Mouse (Mus musculus): ENCODE measurements around the gene Slc10a7. TPM values are rescaled to one million over a fixed set of nuclear protein-coding genes. Genes with fewer than 3 reads are reported as not detected.
"Not testable (repeated sequence)": the region's sequence is repeated elsewhere in the genome, so short reads cannot be mapped to it uniquely, and the experiment has no call there.

The Slc10a7 gene
- polyA plus RNA-seq, 1 experiment from 2014 or later: 18.7 TPM

DNA sequence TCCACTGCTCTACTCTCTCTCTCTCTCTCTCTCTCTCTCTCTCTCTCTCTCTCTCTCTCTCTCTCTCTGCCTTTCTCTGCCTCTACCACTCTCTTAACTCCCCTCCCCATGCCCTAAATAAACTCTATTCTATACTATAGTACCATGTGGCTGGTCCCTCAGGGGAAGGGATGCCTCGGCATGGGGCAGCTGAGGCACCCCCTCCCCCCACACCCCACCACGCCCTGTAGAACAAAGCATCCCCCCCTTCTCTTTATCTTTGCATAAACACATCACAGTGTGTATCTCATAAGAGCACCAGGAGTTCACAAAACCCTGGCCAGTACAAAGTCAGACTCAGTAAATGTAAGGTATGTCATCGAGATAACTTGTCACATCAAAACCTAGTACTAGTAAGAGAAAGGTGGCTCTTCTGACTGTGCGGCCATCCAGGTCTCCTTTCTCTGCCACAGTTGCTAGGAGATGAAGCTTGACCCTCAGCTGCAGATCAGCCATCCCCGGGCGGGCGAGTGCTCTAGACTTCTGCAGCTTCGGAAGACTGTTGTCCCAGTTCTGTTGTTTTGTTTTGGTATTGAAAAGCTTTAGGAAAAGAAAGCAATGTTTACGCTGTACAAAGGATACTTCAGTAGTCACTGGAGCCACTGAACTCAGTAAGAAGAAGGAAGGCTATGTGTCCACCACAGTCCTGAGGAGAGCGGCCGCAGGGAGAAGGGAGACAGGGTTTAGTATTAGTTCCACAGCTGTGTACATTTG is 194.1 kb downstream of the Slc10a7 start:
- Histone ChIP-seq H3K4me2 (no peak overlapping the region), H3K9ac (no peak overlapping the region), H3K9me3 (no peaks in the 10 kb centered on the region), H3K4me3 (replicated peaks) (no peak overlapping the region), H3K4me1 (no peaks in the 10 kb centered on the region), H3K27me3 (replicated peaks) (no peaks in the 10 kb centered on the region), H3K27ac (no peak overlapping the region), H3K36me3 (0 out of 2 replicates have a peak, but pooled peaks cover 3% of the 10 kb centered on the region)
- no peak for ATAC-seq (ENCODE audit: insufficient read depth, low FRiP score, low read depth)
- 52% methylated on average over 11 of the region's 11 CpGs for WGBS

DNA sequence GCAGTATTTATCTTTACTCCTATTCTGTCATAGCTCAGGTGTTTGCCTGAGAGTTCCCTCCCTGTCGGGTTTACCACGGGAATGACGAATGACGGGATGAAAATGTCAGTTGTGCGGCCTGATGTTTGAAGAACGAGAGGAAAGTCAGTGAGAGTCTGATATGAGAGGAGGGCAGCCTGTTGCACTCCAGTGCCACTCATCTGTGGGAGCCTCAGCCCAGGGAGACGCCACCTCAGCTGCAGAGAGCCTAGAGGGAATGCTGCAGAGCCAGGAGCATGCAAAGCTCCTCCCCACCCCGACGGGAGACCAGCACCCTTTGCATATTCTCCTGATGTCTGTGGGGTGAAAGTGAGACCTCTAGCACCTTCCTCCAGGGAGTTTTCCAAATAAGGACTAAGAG is 196.8 kb downstream of the Slc10a7 start:
- no peak overlapping the region for H3K27ac ChIP-seq
- ATAC-seq (ENCODE audit: insufficient read depth, low FRiP score, low read depth): no peak
- 0 out of 2 replicates have a peak, but pooled peaks cover 3% of the 10 kb centered on the region for H3K36me3 ChIP-seq
- H3K4me1 ChIP-seq: no peaks in the 10 kb centered on the region
- no peak overlapping the region for H3K4me3 ChIP-seq (replicated peaks)
- 35% methylated on average over 9 of the region's 9 CpGs for WGBS
- no peaks in the 10 kb centered on the region for H3K27me3 ChIP-seq (replicated peaks)
- no peaks in the 10 kb centered on the region for H3K9me3 ChIP-seq
- H3K9ac ChIP-seq: no peak overlapping the region
- no peak overlapping the region for H3K4me2 ChIP-seq

DNA sequence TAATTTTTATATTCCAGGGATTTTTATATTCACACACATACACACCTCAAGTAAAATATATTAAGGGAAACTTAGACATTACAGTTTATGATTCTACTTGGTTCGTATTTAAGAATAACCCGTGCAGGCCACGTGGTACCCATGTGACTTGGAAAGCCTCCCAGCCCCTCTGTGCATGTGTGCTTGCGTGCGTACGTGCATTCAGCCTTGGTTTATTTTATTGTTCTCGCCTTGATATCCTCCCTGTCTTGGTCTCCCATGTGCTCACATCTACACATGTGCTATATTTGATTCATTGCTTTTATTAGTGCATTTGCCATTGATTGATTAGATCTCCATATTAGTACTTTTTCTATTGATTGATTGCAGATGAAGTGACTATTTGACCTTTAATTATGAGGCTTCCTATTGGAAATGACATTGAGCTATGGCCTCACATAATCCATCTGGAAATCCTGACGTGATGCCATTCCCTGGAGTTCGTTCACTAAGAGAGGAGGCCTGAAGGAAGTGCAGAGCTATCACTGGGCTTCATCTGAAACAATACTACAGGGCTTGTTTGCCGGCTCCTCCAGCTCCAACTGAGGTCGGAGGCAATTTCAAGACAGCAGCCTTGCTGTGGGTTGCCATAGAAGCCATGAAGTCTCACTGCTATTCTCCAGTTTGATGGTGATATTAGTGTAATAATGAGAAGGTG is 200.9 kb downstream of the Slc10a7 start:
- Histone ChIP-seq H3K4me1 (no peaks in the 10 kb centered on the region), H3K36me3 (no peaks in the 10 kb centered on the region), H3K9ac (no peak overlapping the region), H3K9me3 (no peaks in the 10 kb centered on the region), H3K27ac (no peak overlapping the region), H3K4me3 (replicated peaks) (no peak overlapping the region), H3K27me3 (replicated peaks) (no peaks in the 10 kb centered on the region), H3K4me2 (no peak overlapping the region)
- WGBS: 76% methylated on average over 11 of the region's 11 CpGs
- no peak for ATAC-seq (ENCODE audit: insufficient read depth, low FRiP score, low read depth)

DNA sequence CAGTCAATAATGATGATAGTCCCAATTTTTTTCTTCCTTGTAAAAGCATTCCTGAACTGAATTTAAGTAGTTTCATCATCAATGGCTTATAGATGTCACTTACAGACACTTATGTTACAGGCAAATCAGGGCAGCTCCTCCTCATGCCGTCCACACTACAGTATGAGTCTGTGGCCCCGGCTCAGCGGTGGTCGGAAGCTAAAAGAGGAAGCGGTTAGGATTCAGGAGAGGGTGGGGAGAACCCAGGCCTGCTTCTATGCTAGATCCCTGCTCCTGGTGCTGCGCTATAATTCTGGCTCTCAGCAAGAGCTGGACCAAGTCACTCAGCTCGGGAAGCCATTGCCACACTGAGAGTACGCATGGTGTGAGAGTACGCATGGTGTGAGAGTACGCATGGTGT is 201.8 kb downstream of the Slc10a7 start:
- no peak overlapping the region for H3K4me3 ChIP-seq (replicated peaks)
- no peak for ATAC-seq (ENCODE audit: insufficient read depth, low FRiP score, low read depth)
- no peaks in the 10 kb centered on the region for H3K36me3 ChIP-seq
- no peaks in the 10 kb centered on the region for H3K9me3 ChIP-seq
- 91% methylated on average over 10 of the region's 10 CpGs for WGBS
- no peaks in the 10 kb centered on the region for H3K4me1 ChIP-seq
- no peak overlapping the region for H3K27ac ChIP-seq
- no peak overlapping the region for H3K4me2 ChIP-seq
- H3K9ac ChIP-seq: no peak overlapping the region
- H3K27me3 ChIP-seq (replicated peaks): no peaks in the 10 kb centered on the region

DNA sequence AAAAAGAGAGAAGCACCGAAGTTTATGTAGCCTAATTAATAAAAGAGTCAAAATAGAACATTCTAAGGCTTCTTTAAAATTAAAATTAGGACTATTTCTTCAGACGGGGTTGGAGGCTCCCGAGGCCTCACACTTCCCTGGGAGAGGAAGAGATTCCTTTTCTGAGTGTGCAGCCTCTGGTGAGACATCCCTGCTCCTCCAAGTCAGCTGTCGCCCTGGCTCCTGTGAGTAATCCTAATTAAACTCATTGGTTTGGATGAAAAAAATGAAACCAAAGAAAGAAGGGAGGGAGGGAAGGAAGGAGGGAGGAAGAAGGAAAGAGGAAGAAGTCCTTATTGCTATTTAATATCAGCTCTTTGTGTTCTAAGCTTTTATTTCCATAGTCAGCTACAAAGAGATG is 205.7 kb downstream of the Slc10a7 start:
- no peaks in the 10 kb centered on the region for H3K36me3 ChIP-seq
- H3K9ac ChIP-seq: no peak overlapping the region
- H3K27ac ChIP-seq: no peak overlapping the region
- no peak overlapping the region for H3K4me3 ChIP-seq (replicated peaks)
- 77% methylated on average over 4 of the region's 4 CpGs for WGBS
- no peaks in the 10 kb centered on the region for H3K27me3 ChIP-seq (replicated peaks)
- no peak for ATAC-seq (ENCODE audit: insufficient read depth, low FRiP score, low read depth)
- no peaks in the 10 kb centered on the region for H3K9me3 ChIP-seq
- no peak overlapping the region for H3K4me2 ChIP-seq
- H3K4me1 ChIP-seq: 0 out of 2 replicates have a peak, but pooled peaks cover 3% of the 10 kb centered on the region

DNA sequence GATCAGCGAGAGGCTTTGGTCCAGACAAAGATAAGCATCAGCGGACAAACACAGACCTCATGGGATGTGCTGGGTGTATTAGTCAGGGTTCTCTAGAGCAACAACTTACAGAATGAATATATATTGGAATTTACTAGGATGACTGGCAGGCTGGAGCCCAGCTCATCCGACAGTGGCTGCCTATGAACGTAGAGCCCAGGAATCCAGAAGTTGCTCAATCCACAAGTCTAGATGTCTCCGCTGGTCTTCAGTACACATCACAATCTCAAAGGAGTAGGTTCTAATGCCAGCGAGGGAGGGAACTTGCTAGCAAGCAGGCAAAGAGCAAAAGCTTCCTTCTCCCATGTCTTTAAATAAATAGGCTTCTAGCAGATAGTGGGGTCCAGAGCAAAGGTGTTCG is 207.4 kb downstream of the Slc10a7 start:
- Histone ChIP-seq H3K27me3 (replicated peaks) (no peaks in the 10 kb centered on the region), H3K4me3 (replicated peaks) (no peak overlapping the region), H3K4me2 (no peak overlapping the region), H3K9ac (no peak overlapping the region), H3K27ac (no peak overlapping the region), H3K36me3 (no peaks in the 10 kb centered on the region), H3K9me3 (no peaks in the 10 kb centered on the region), H3K4me1 (peaks cover 8% of the 10 kb centered on the region; the same call in 1 of the 2 replicates)
- ATAC-seq (ENCODE audit: insufficient read depth, low FRiP score, low read depth): no peak
- 89% methylated on average over 7 of the region's 7 CpGs for WGBS

DNA sequence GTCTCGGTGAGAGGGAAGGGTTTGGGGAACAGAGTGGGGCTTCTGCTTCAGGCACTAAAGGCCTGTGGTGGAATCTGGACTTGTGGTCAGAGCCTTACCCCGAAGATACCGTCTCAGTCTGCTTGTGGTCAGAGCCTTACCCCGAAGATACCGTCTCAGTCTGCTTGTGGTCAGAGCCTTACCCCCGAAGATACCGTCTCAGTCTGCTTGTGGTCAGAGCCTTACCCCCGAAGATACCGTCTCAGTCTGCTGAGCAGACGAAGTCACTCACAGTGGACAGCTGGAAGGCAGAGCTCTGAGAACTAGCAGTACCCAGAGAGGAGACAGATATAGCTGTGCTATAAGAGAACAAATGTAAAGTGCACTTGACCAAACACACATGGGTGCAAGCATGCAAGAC is 208.0 kb downstream of the Slc10a7 start:
- H3K9me3 ChIP-seq; H3K36me3 ChIP-seq; ATAC-seq (ENCODE audit: insufficient read depth, low FRiP score, low read depth); H3K4me3 ChIP-seq (replicated peaks); H3K9ac ChIP-seq; H3K4me1 ChIP-seq; H3K4me2 ChIP-seq; H3K27me3 ChIP-seq (replicated peaks); H3K27ac ChIP-seq: not testable (repeated sequence)
- 80% methylated on average over 10 of the region's 10 CpGs for WGBS

DNA sequence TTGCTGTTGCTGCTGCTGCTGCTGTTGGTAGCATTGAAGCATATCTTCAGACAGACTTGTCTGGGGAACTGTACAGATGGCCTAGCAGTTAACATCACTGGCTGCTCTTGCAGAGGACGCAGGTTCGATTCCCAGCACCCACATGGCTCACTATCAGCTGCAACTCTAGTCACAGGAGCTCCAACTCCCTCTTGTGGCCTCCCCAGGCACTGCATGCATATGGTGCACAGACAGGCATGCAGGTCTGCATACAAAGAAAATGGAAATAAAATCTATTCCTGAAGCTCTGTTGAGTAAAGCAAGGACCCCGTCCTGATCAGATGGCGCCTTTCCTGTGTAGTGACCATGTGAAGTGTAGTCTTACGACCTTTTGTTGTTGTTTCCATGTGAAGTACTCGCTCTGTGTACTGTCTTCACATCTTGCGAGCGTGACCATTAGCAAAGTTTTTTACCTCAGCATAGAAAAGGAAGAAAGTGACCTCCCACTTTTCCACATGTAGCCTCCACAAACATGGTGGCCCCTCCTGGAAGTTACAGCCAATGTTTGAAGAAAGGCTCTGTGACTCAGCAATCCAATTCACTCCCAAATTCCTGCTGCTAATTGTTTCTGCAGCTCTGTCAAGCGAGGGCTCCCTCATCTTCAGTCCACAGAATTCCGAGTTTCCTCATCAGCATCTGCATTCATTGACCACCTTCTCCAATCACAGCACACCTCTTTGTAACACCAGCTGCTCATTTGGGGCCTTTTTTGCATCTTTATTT is 210.3 kb downstream of the Slc10a7 start:
- Histone ChIP-seq H3K4me1 (peaks cover 8% of the 10 kb centered on the region; the same call in 1 of the 2 replicates), H3K9ac (no peak overlapping the region), H3K27ac (no peak overlapping the region)

DNA sequence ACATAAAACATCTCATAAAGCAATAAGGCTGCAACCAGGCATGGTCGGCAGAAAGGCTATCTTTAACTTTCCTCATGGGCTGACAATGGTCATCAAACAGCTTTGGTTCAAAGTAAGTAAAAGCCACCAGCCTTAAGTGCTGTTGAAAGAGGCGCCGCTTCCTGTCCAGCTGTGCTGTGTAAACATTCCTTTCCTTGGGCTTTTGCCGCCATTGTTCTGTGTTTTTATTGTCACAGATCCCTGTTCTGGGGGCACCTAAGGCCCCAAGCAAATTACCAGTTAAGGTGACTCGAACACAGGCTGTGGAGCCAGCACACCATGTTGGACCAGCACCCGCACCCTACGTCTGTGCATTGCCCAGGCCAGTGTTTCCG is 210.9 kb downstream of the Slc10a7 start:
- ATAC-seq (ENCODE audit: insufficient read depth, low FRiP score, low read depth): no peak
- WGBS: 56% methylated on average over 8 of the region's 8 CpGs

More for the DNA sequence above, 210.3 kb downstream of the Slc10a7 start:
- Histone ChIP-seq H3K4me2 (no peak overlapping the region), H3K27me3 (replicated peaks) (no peaks in the 10 kb centered on the region), H3K9me3 (no peaks in the 10 kb centered on the region), H3K36me3 (no peaks in the 10 kb centered on the region), H3K4me3 (replicated peaks) (no peak overlapping the region)
- no peak for ATAC-seq (ENCODE audit: insufficient read depth, low FRiP score, low read depth)
- WGBS: 81% methylated on average over 10 of the region's 10 CpGs

DNA sequence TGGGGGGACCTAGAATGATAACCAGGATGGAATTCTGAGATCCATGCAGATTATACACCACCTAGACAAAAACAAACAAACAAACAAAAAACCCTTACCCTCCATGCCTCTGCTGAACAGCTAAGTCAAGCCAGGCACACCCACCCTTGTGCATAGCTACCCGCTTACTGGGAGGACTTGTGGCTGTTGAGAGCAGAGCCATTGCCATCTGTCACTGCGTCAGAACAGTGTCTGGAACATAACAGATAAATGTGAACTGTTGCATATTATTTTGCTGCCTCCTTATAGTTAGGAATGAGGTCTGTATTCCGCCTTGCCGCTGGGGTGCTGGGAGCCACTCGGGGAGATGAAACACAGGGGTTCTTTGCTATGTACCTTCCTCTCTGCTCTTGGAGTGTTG is 212.4 kb downstream of the Slc10a7 start:
- H3K36me3 ChIP-seq: no peaks in the 10 kb centered on the region
- H3K4me2 ChIP-seq: no peak overlapping the region
- no peak overlapping the region for H3K4me3 ChIP-seq (replicated peaks)
- H3K4me1 ChIP-seq: peaks cover 8% of the 10 kb centered on the region; the same call in 1 of the 2 replicates
- no peak overlapping the region for H3K27ac ChIP-seq
- 64% methylated on average over 5 of the region's 5 CpGs for WGBS
- no peak overlapping the region for H3K9ac ChIP-seq
- no peaks in the 10 kb centered on the region for H3K27me3 ChIP-seq (replicated peaks)
- ATAC-seq (ENCODE audit: insufficient read depth, low FRiP score, low read depth): no peak
- no peaks in the 10 kb centered on the region for H3K9me3 ChIP-seq

More for the DNA sequence above, 210.9 kb downstream of the Slc10a7 start:
- Histone ChIP-seq H3K36me3 (no peaks in the 10 kb centered on the region), H3K4me1 (peaks cover 8% of the 10 kb centered on the region; the same call in 1 of the 2 replicates), H3K9ac (no peak overlapping the region), H3K4me3 (replicated peaks) (no peak overlapping the region), H3K27me3 (replicated peaks) (no peaks in the 10 kb centered on the region), H3K9me3 (no peaks in the 10 kb centered on the region), H3K4me2 (no peak overlapping the region), H3K27ac (no peak overlapping the region)

DNA sequence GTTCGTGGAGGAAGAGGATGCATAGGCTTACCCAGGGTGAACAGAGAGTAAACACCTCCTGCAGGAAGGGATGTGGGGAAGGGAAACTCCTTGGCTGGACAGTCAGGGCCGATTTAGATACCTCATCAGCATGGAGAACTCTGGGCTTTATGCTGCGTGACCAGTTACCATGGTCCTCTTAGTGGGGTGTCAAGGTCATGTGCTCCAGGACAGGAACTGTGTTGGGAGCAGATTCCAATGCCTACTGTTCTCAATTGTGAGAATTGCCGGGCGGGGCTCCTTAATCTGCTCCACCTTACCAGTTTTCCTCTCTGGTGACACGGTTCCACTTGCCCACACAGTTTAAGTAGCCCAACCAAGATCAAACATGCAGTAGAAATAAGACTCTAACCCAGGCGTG is 213.1 kb downstream of the Slc10a7 start:
- H3K4me2 ChIP-seq: no peak overlapping the region
- no peak overlapping the region for H3K4me3 ChIP-seq (replicated peaks)
- H3K9ac ChIP-seq: no peak overlapping the region
- H3K36me3 ChIP-seq: no peaks in the 10 kb centered on the region
- H3K27ac ChIP-seq: no peak overlapping the region
- WGBS: 81% methylated on average over 7 of the region's 7 CpGs
- no peaks in the 10 kb centered on the region for H3K27me3 ChIP-seq (replicated peaks)
- H3K4me1 ChIP-seq: peaks cover 8% of the 10 kb centered on the region; the same call in 1 of the 2 replicates
- no peak for ATAC-seq (ENCODE audit: insufficient read depth, low FRiP score, low read depth)
- H3K9me3 ChIP-seq: no peaks in the 10 kb centered on the region

DNA sequence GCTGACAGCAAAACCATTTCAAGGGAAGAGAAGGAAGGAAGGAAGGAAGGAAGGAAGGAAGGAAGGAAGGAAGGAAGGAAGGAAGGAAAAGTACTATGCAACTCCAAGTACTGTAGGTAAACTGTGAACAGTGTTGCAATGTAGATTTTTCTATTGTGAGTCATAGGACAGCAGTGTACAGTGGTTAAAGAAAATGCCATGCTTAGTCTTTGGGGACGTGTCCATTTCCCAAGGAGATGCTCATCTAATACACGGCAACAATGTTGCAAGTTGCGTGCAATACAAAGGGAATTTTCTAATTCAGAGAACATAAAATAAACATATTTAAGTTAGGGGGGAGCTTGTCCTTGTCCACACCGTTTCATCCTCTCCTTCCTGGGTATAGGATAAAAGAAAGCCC is 215.7 kb downstream of the Slc10a7 start:
- Histone ChIP-seq H3K27ac (no peak overlapping the region), H3K4me3 (replicated peaks) (no peak overlapping the region), H3K4me2 (no peak overlapping the region), H3K9me3 (no peaks in the 10 kb centered on the region), H3K9ac (no peak overlapping the region), H3K4me1 (peaks cover 6% of the 10 kb centered on the region; the same call in 1 of the 2 replicates), H3K27me3 (replicated peaks) (no peaks in the 10 kb centered on the region), H3K36me3 (no peaks in the 10 kb centered on the region)
- WGBS: 83% methylated on average over 4 of the region's 4 CpGs
- no peak for ATAC-seq (ENCODE audit: insufficient read depth, low FRiP score, low read depth)
